Mouse (Mus musculus) lung, embryonic 14.5 days (tissue): ENCODE data around the gene Xpnpep3. TPM values are rescaled to one million over a fixed set of nuclear protein-coding genes. Genes with fewer than 3 reads are reported as not detected.

ENCODE experiments used
- ATAC-seq: fragments of 200-750 bp; cut with Nextera tagmentation; 2 replicates; pipeline ENCODE4 v1.8.0; 2017; ENCODE audit warnings: mild to moderate bottlenecking, moderate TSS enrichment, moderate library complexity; ENCODE audit not compliant: insufficient read depth
- DNase-seq: peaks from one replicate; pipeline ENCODE4 v3.0.0-alpha.2; 2015
- H3K27ac ChIP-seq: fragments of 300-500 bp; sonication (generic); 2 replicates; pipeline ENCODE4 v1.5.1; 2014; ENCODE audit warnings: low read depth, mild to moderate bottlenecking, moderate library complexity
- H3K27me3 ChIP-seq: fragments of 300-500 bp; sonication (generic); 2 replicates; pipeline ENCODE4 v1.6.1; 2014; ENCODE audit warnings: low read length, control low read depth; ENCODE audit not compliant: insufficient read depth
- H3K36me3 ChIP-seq: fragments of 300-500 bp; sonication (generic); 2 replicates; pipeline ENCODE4 v1.6.1; 2014; ENCODE audit warnings: control low read depth; ENCODE audit not compliant: insufficient read depth
- H3K4me1 ChIP-seq: fragments of 300-500 bp; sonication (generic); 2 replicates; pipeline ENCODE4 v1.6.1; 2014; ENCODE audit warnings: antibody characterized with exemption, control low read depth; ENCODE audit not compliant: insufficient read depth
- H3K4me2 ChIP-seq: fragments of 300-500 bp; sonication (generic); 2 replicates; pipeline ENCODE4 v1.6.1; 2014; ENCODE audit warnings: mild to moderate bottlenecking
- H3K4me3 ChIP-seq: fragments of 300-500 bp; sonication (generic); 2 replicates; pipeline ENCODE4 v1.5.1; 2014; ENCODE audit warnings: low read depth, low read length
- H3K9ac ChIP-seq: fragments of 300-500 bp; sonication (generic); 2 replicates; pipeline ENCODE4 v1.6.1; 2014
- H3K9me3 ChIP-seq: fragments of 300-500 bp; sonication (generic); 2 replicates; pipeline ENCODE4 v1.6.1; 2016; ENCODE audit warnings: low read depth, low read length, control low read depth
- CTCF ChIP-seq: IDR thresholded peaks from 2 replicates; pipeline ENCODE4 v1.5.1; 2016; ENCODE audit warnings: antibody characterized with exemption, low read depth
- WGBS: fragments of 180-500 bp; shearing (Covaris S2); extraction: QIAGEN DNeasy Blood & Tissue Kit; methylation state at CpG from one replicate; pipeline ENCODE4 v1.1.7; 2014; 5-methylcytosine and 5-hydroxymethylcytosine counted together
- polyA plus RNA-seq: library from polyadenylated mRNA; unstranded; fragments of >200 nt; fragmentation: Nextera tagmentation; extraction: Ambion mirVana; gene quantifications from 2 replicates; pipeline ENCODE4 v1.2.1, GENCODE M21; 2014

Gene Xpnpep3
- polyA plus RNA-seq, 1 experiment from 2014 or later = 8.6 TPM

- Histone ChIP-seq H3K4me1 (no peaks in the 10 kb centered on the region), H3K9ac (no peak overlapping the region), H3K36me3 (peaks cover 94% of the 10 kb centered on the region), H3K27me3 (no peaks in the 10 kb centered on the region), H3K4me3 (no peak overlapping the region), H3K4me2 (no peak overlapping the region), H3K9me3 (no peaks in the 10 kb centered on the region), H3K27ac (no peak overlapping the region)
- ATAC-seq (no peak), DNase-seq (no peak)
- no peak for TF ChIP-seq CTCF
- 95% methylated on average over 1 of the region's 1 CpGs for WGBS
These were observed 31.3 kb upstream of the Xpnpep3 start for GRCm38 (mm10) chr15:81368601-81369000.

GRCm38 (mm10) chr15:81370356-81370755 lies 29.6 kb upstream of the Xpnpep3 start:
- WGBS = 57% methylated on average over 1 of the region's 1 CpGs
- no peak for ATAC-seq
- peaks cover 91% of the 10 kb centered on the region for H3K36me3 ChIP-seq

GRCm38 (mm10) chr15:81374621-81375020 lies 25.3 kb upstream of the Xpnpep3 start:
- 87% methylated on average over 11 of the region's 11 CpGs for WGBS

More at GRCm38 (mm10) chr15:81370356-81370755, 29.6 kb upstream of the Xpnpep3 start:
- H3K27me3 ChIP-seq = no peaks in the 10 kb centered on the region
- H3K9me3 ChIP-seq = no peaks in the 10 kb centered on the region
- no peaks in the 10 kb centered on the region for H3K4me1 ChIP-seq
- DNase-seq = peak; percentile 5
- no peak overlapping the region for H3K4me2 ChIP-seq
- H3K27ac ChIP-seq = no peak overlapping the region
- no peak overlapping the region for H3K9ac ChIP-seq
- TF ChIP-seq CTCF = no peak
- no peak overlapping the region for H3K4me3 ChIP-seq

GRCm38 (mm10) chr15:81378845-81379244 lies 21.1 kb upstream of the Xpnpep3 start:
- no peak overlapping the region for H3K9ac ChIP-seq
- no peak for ATAC-seq
- TF ChIP-seq CTCF = no peak
- H3K27ac ChIP-seq = no peak overlapping the region
- no peaks in the 10 kb centered on the region for H3K27me3 ChIP-seq
- H3K4me1 ChIP-seq = no peaks in the 10 kb centered on the region
- H3K36me3 ChIP-seq = peaks cover 79% of the 10 kb centered on the region
- no peak for DNase-seq
- 81% methylated on average over 2 of the region's 2 CpGs for WGBS
- H3K4me3 ChIP-seq = no peak overlapping the region
- no peak overlapping the region for H3K4me2 ChIP-seq
- no peaks in the 10 kb centered on the region for H3K9me3 ChIP-seq

More at GRCm38 (mm10) chr15:81374621-81375020, 25.3 kb upstream of the Xpnpep3 start:
- H3K27me3 ChIP-seq = no peaks in the 10 kb centered on the region
- H3K27ac ChIP-seq = no peak overlapping the region
- no peak overlapping the region for H3K9ac ChIP-seq
- ATAC-seq = no peak
- no peak for TF ChIP-seq CTCF
- H3K4me3 ChIP-seq = no peak overlapping the region
- no peaks in the 10 kb centered on the region for H3K9me3 ChIP-seq
- H3K4me2 ChIP-seq = no peak overlapping the region
- DNase-seq = no peak
- no peaks in the 10 kb centered on the region for H3K4me1 ChIP-seq
- peaks cover 82% of the 10 kb centered on the region for H3K36me3 ChIP-seq

- no peaks in the 10 kb centered on the region for H3K4me1 ChIP-seq
- WGBS = 95% methylated on average over 5 of the region's 5 CpGs
- ATAC-seq (no peak), DNase-seq (no peak)
- no peak overlapping the region for H3K4me3 ChIP-seq
- H3K27me3 ChIP-seq = no peaks in the 10 kb centered on the region
- no peak overlapping the region for H3K9ac ChIP-seq
- 0 out of 2 replicates have a peak, but pooled peaks have one; percentile 7 for TF ChIP-seq CTCF
- H3K27ac ChIP-seq = no peak overlapping the region
- H3K9me3 ChIP-seq = no peaks in the 10 kb centered on the region
- H3K36me3 ChIP-seq = peaks cover 90% of the 10 kb centered on the region
- no peak overlapping the region for H3K4me2 ChIP-seq
These were observed 13.6 kb upstream of the Xpnpep3 start for GRCm38 (mm10) chr15:81386327-81386726.

- no peak overlapping the region for H3K4me2 ChIP-seq
These were observed 6.9 kb upstream of the Xpnpep3 start for GRCm38 (mm10) chr15:81392997-81393396.

GRCm38 (mm10) chr15:81394211-81394915 lies 5.6 kb upstream of the Xpnpep3 start:
- no peak overlapping the region for H3K4me3 ChIP-seq
- H3K27me3 ChIP-seq = no peaks in the 10 kb centered on the region
- peaks cover 42% of the 10 kb centered on the region for H3K36me3 ChIP-seq
- 78% methylated on average over 8 of the region's 8 CpGs for WGBS
- DNase-seq (no peak), ATAC-seq (no peak)
- H3K9me3 ChIP-seq = no peaks in the 10 kb centered on the region
- H3K9ac ChIP-seq = no peak overlapping the region
- H3K4me1 ChIP-seq = 0 out of 2 replicates have a peak, but pooled peaks cover 4% of the 10 kb centered on the region
- no peak overlapping the region for H3K4me2 ChIP-seq
- H3K27ac ChIP-seq = no peak overlapping the region
- TF ChIP-seq CTCF = no peak

More at GRCm38 (mm10) chr15:81392997-81393396, 6.9 kb upstream of the Xpnpep3 start:
- DNase-seq = no peak
- Histone ChIP-seq H3K27ac (no peak overlapping the region), H3K9ac (no peak overlapping the region), H3K4me3 (no peak overlapping the region), H3K4me1 (0 out of 2 replicates have a peak, but pooled peaks cover 3% of the 10 kb centered on the region), H3K9me3 (no peaks in the 10 kb centered on the region), H3K36me3 (peaks cover 55% of the 10 kb centered on the region), H3K27me3 (no peaks in the 10 kb centered on the region)
- no peak for ATAC-seq
- TF ChIP-seq CTCF = no peak
